Mouse (Mus musculus) mouse trophoblast stem cell (cell line): ENCODE measurements around the gene Gpank1.

Experiments used
- in situ Hi-C, 2 experiments: fragments of 300-500 bp; cut with MseI, MboI; formaldehyde crosslinking; loops; 2 replicates in 1 of 2; 3 replicates in 1 of 2; pipeline ENCODE4 v1.15.1; 2025

Gene Gpank1

GRCm38 (mm10) chr17:35100196-35100765 is 21.0 kb upstream of the Gpank1 start:
- in situ Hi-C loops, result loop anchor here in 1 of 2 experiments (25.0 kb wide), 1 partner anchor 88 kb away; the partner anchor contains the start of genes Vars and Vwa7

GRCm38 (mm10) chr17:35101161-35101560 is 20.1 kb upstream of the Gpank1 start:
- in situ Hi-C loops, result loop anchor here in 1 of 2 experiments (25.0 kb wide), 1 partner anchor 89 kb away; the partner anchor contains the start of genes Vars and Vwa7

- in situ Hi-C loops, result loop anchor here in 1 of 2 experiments (25.0 kb wide), 1 partner anchor 90 kb away; the partner anchor contains the start of genes Vars and Vwa7
Measured at GRCm38 (mm10) chr17:35102299-35102698, 19.0 kb upstream of the Gpank1 start.

GRCm38 (mm10) chr17:35103221-35103690 is 18.0 kb upstream of the Gpank1 start:
- in situ Hi-C loops, result loop anchor here in 1 of 2 experiments (25.0 kb wide), 1 partner anchor 91 kb away; the partner anchor contains the start of genes Vars and Vwa7

- in situ Hi-C loops, result loop anchor here in 1 of 2 experiments (25.0 kb wide), 1 partner anchor 92 kb away; the partner anchor contains the start of genes Vars and Vwa7
Measured at GRCm38 (mm10) chr17:35104079-35104478, 17.2 kb upstream of the Gpank1 start.

GRCm38 (mm10) chr17:35104754-35105153 is 16.5 kb upstream of the Gpank1 start:
- in situ Hi-C loops, result loop anchor here (5.0 to 25.0 kb wide), 2 partner anchors 82 to 92 kb away; partner anchors contain the start of genes Vars (in 1 of the 2) and Vwa7 (in 1 of the 2)

GRCm38 (mm10) chr17:35105740-35106389 is 15.4 kb upstream of the Gpank1 start:
- in situ Hi-C loops, result loop anchor here (5.0 to 25.0 kb wide), 2 partner anchors 84 to 94 kb away; partner anchors contain the start of genes Vars (in 1 of the 2) and Vwa7 (in 1 of the 2)

GRCm38 (mm10) chr17:35106522-35106921 is 14.7 kb upstream of the Gpank1 start:
- in situ Hi-C loops, result loop anchor here (5.0 to 25.0 kb wide), 2 partner anchors 84 to 94 kb away; partner anchors contain the start of genes Vars (in 1 of the 2) and Vwa7 (in 1 of the 2)

- in situ Hi-C loops, result loop anchor here (5.0 to 25.0 kb wide), 2 partner anchors 86 to 96 kb away; partner anchors contain the start of genes Vars (in 1 of the 2) and Vwa7 (in 1 of the 2)
Measured at GRCm38 (mm10) chr17:35108097-35108496, 13.2 kb upstream of the Gpank1 start, which contains the start of gene Ly6g5c. Gene Ly6g5c (plus strand): TSS chr17:35108279.

GRCm38 (mm10) chr17:35111774-35112173 is 9.5 kb upstream of the Gpank1 start:
- in situ Hi-C loops, result loop anchor here in 1 of 2 experiments (25.0 kb wide), 1 partner anchor 99 kb away; the partner anchor contains the start of genes Vars and Vwa7

GRCm38 (mm10) chr17:35115046-35116019 is 5.9 kb upstream of the Gpank1 start, which contains the start of gene Ly6g5b:
Gene Ly6g5b (minus strand): TSS chr17:35115428.
- in situ Hi-C loops, result loop anchor here in 1 of 2 experiments (25.0 kb wide), 1 partner anchor 103 kb away; the partner anchor contains the start of genes Vars and Vwa7

- in situ Hi-C loops, result loop anchor here in 1 of 2 experiments (25.0 kb wide), 1 partner anchor 108 kb away; the partner anchor contains the start of genes Vars and Vwa7
Measured at GRCm38 (mm10) chr17:35120745-35121142, 511 bp upstream of the Gpank1 start.

GRCm38 (mm10) chr17:35121871-35122303 is 632 bp downstream of the Gpank1 start, which contains the start of gene Csnk2b:
Gene Csnk2b (minus strand): TSS chr17:35122053.
- in situ Hi-C loops, result loop anchor here in 1 of 2 experiments (25.0 kb wide), 1 partner anchor 110 kb away; the partner anchor contains the start of genes Vars and Vwa7

- in situ Hi-C loops, result loop anchor here in 1 of 2 experiments (25.0 kb wide), 1 partner anchor 111 kb away; the partner anchor contains the start of genes Vars and Vwa7
Measured at GRCm38 (mm10) chr17:35123287-35123686, 2.0 kb downstream of the Gpank1 start.

GRCm38 (mm10) chr17:35124261-35124896 is 3.1 kb downstream of the Gpank1 start:
- in situ Hi-C loops, result loop anchor here in 1 of 2 experiments (25.0 kb wide), 1 partner anchor 112 kb away; the partner anchor contains the start of genes Vars and Vwa7

- in situ Hi-C loops, result no loop called here
Measured at GRCm38 (mm10) chr17:35125081-35125480, 3.8 kb downstream of the Gpank1 start.

GRCm38 (mm10) chr17:35125578-35125977 is 4.3 kb downstream of the Gpank1 start:
- in situ Hi-C loops, result no loop called here

- in situ Hi-C loops, result no loop called here
Measured at GRCm38 (mm10) chr17:35126206-35126611, 5.0 kb downstream of the Gpank1 start, which contains the start of gene D17H6S53E. Gene D17H6S53E (plus strand): TSS chr17:35126373.

GRCm38 (mm10) chr17:35127017-35127416 is 5.8 kb downstream of the Gpank1 start:
- in situ Hi-C loops, result no loop called here
